Mouse (Mus musculus) embryonic fibroblast, embryonic 13.5 days (primary cell): ENCODE data around the gene Golt1a.

Source experiments
- CTCF ChIP-seq: IDR thresholded peaks from 2 replicates; pipeline ENCODE4 v1.5.1; 2011; ENCODE audit warnings: mild to moderate bottlenecking, control low read depth, low read length, moderate library complexity, borderline replicate concordance; ENCODE audit not compliant: insufficient read depth
- POLR2A ChIP-seq: IDR thresholded peaks from 2 replicates; pipeline ENCODE4 v1.6.1; 2011; ENCODE audit warnings: low read depth, mild to moderate bottlenecking, control low read depth, low read length, moderate library complexity

DNA sequence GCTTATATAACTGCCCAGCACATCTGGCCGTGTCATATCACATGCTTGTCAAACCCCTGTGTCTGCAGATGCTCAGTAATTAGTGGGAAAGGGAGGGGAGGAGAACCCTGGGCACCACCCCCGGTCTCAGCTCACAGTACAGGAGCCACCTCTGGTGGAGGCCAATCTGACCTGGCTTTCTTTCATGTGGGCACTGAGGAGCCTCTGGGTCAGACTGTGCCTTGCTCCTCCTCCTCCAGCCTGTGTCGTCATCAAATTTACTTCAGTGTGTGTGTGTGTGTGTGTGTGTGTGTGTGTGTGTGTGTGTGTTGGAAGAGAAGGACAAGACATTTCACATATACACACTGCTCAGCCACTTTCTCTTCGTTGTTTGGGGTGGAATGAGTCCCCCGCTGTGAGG lies 13.7 kb downstream of the Golt1a start:
- TF ChIP-seq CTCF (no peak), POLR2A (no peak)
